Mouse (Mus musculus): ENCODE measurements around the gene Trib3.
"Not testable (repeated sequence)": the region's sequence is repeated elsewhere in the genome, so short reads cannot be mapped to it uniquely, and the experiment has no call there.

The Trib3 gene

DNA sequence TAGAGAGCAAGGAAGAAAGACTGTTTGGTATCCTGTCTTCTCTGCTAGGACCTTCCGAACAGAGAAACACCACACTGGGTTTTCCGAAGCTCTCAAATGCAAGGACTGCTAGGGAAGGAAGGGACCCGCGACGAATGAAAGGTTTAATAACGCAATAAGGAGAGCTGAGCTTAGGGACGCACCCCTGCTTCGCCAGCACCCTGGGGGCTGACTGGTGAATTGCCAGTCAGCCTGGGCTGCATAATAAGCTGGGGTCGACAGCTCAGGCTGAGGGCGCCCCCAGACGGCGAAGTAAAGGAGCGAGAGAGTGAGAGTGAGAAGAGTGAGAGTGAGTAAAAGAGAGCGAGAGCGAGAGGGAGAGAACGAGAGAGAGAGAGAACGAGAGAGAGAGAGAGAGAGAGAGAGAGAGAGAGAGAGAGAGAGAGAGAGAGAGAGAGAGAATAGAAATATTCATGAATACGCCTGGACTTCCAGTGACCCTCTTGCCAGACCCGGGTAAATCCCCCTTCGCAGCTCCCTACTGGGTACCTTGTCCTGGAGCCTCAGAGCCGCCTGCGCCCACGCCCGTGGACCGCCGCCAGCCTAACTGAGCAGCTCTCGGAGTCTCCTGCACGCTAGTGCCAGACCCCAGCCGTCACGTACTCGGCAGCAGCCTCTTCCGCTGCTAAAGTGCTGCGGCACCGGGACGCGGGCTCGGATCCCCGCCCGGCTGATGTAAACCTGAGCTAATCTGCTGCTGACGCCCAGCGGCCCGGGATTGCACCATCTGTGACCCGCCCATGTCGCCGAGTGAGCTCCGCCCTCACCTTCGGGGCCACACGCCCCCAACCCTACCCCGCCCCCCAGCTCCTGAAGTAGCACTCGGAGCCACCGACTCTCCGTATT is at the start of gene Trib3:
Gene Trib3 (minus strand): TSS at position 704 of the 885 bp plus-strand sequence.
- peak; percentile 87 to 93 for DNase-seq (ENCODE audit: inconsistent age in 2 of 2, low spot score in 1 of 2)

GRCm38 (mm10) chr2:152393225-152394017 is 49.6 kb upstream of the Trib3 start:
- DNase-seq (ENCODE audit: inconsistent age in 2 of 2, low spot score in 1 of 2): peak in 1 of 2 experiments; percentile 72

DNA sequence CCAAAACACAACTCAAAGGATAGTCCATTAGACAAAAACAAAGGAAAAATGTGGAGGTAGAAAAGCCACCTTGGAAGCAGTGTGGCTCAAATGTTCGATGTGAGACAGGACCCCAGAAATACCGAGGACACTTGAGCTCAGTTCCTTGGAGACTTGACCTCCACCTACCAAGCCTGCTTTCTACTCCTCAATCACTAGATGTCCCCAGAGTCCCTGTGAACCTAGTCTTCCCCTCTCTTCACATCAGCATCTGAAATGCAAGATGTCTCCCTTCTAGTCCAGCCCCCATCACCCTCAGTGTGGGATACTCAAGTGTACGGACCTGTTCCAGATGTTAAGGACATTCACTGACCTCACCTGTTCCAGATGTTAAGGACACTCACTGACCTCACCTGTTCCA is 49.0 kb upstream of the Trib3 start:
- DNase-seq (ENCODE audit: inconsistent age in 2 of 2, low spot score in 1 of 2): peak in 1 of 2 experiments; percentile 87

GRCm38 (mm10) chr2:152384191-152384590 is 40.4 kb upstream of the Trib3 start:
- no peak for DNase-seq (ENCODE audit: inconsistent age in 2 of 2, low spot score in 1 of 2)

DNA sequence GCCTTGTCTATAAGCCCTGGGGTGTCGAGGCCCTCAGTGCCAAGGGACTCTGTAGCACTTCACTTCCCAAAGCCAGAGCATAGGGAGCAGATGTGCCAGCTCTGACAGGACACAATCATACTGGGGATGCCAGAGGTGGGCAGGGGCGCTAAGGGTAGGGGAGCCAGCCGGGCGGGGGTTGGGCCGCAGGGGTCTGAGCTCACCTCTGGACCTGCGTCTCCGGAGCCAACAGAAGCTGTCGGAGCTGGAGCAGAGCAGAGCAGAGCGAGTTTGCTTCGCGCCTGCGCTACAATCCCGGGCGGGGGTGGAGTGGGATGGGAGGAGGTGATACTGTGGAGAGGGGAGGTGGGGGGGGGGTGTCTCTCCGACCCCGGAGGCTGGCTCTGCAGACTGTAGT is 32.5 kb upstream of the Trib3 start, which contains the start of gene Nrsn2:
Gene Nrsn2 (minus strand): TSS at position 294 of the 397 bp plus-strand sequence.
- DNase-seq (ENCODE audit: inconsistent age in 2 of 2, low spot score in 1 of 2): no peak

DNA sequence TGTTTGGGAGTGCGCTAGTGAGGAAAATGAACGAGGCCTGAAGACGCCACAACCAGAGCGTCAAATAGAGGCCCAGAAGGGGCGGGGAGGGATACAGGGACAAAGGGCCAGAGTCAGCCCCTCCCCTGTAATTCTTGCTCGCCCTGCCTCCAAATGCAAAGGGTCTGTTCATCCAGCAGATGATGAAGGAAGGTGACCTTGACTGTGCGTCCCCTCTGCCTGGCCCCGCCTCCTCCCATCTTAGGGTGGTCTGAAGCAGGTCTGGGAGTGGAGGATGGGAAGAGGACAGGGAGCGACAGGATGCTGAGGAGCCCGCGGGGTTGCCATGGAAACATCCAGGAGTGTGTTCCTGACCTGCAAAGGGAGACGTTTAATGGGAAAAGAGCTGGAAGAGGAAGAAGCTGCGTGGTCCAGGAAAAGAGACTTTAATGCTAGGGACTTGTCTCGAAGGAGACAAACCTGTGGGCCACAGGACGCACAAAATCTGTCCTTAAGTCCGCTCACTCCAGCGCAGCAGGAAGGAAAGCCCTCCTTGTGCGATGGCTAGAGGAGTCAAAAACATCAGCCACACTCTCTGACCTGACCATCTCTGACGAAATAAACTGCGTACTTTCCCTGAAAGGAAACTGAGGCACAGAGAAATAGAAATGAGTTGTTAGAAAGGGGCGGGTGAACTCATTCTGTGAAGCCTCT is 32.0 kb upstream of the Trib3 start:
- no peak for DNase-seq (ENCODE audit: inconsistent age in 2 of 2, low spot score in 1 of 2)

DNA sequence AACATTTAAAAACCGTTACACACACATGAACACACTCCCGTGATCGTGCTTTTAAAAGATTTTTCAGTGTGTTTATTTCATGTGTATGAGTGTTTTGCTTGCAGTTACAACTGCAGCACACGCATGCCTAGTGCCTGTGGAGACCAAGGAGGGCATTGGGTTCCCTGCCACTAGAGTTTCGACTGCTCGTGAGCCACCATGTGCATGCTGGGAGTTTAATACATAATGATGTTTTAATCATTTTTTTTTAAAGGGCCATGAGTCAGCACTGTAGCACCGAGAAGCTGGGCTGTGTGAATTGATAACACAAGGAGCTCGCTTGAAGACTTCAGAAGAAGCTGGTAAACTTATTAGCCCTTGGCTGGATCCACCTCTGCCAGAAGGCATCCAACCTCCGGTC is 29.7 kb upstream of the Trib3 start:
- no peak for DNase-seq (ENCODE audit: inconsistent age in 2 of 2, low spot score in 1 of 2)

DNA sequence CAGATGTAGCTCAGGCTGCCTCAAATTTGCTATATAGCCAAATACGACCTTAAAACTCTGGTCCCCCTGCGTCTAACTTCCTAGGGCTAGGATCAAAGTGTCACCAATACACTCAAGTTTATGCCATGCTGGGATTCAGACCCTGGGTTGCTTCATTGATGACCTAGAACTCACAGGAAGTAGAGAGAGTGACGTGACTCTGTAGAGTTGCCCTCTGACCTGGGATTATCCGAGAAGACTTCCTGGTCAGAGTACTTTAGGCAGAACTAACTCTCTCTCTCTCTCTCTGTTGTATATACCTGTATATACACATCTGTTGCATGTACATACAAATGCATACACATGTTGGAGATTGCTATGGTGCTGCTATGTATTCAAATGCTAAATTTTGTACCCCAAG is 28.8 kb upstream of the Trib3 start:
- no peak for DNase-seq (ENCODE audit: inconsistent age in 2 of 2, low spot score in 1 of 2)

- DNase-seq (ENCODE audit: inconsistent age in 2 of 2, low spot score in 1 of 2): no peak
Observed at GRCm38 (mm10) chr2:152372104-152372503, 28.3 kb upstream of the Trib3 start.

DNA sequence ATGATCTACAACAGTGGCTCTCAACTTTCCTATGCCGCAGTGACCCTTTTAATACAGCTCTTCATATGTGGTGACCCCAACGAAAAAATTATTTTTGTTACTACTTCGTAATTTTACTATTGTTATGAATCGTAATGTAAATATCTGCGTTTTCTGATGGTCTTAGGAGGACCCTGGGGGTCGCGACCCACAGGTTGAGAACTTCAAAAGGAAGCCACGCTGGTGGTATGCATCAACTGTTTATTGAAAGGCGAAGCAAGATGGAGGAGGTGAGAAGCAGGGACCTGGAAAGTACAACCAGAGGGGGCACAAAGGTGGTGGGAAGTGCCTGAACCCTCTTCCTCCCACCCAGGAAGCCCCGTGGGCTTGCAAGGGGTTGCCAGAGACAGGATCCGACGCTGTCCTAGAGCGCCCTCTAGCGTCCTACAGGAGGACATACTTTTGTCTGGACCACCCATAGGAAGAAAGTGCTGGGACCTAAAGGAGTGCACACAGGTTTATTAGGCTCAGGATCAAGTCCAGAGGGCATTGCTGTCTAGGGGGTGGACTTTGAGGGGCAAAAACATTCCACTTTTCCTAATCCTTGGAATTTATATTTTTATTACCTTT is 24.8 kb upstream of the Trib3 start:
- peak in 1 of 2 experiments; percentile 82 for DNase-seq (ENCODE audit: inconsistent age in 2 of 2, low spot score in 1 of 2)

DNA sequence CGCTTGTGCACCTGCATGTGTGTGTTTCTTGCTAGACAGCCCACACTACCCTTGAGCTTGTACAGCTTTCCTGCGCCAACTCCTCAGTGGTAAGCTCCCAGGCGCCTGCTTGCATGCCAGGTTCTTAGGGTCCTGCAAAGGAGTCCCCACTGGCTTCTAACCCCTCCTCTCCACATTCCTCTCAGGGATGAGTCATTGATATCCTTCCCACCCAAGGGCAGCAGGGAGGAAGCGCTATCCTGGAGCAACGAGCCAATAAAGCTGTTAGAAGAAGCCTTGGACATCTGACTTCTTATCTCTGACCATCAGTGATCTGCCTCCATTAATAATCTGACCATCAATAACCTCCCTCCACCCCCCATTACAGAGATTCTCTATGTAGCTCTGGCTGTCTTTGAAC is 24.1 kb upstream of the Trib3 start:
- DNase-seq (ENCODE audit: inconsistent age in 2 of 2, low spot score in 1 of 2): peak; percentile 56 to 79

GRCm38 (mm10) chr2:152363245-152364147 is 19.7 kb upstream of the Trib3 start:
- DNase-seq (ENCODE audit: inconsistent age in 2 of 2, low spot score in 1 of 2): peak; percentile 92 to 97

GRCm38 (mm10) chr2:152361193-152361592 is 17.4 kb upstream of the Trib3 start:
- DNase-seq (ENCODE audit: inconsistent age in 2 of 2, low spot score in 1 of 2): no peak

DNA sequence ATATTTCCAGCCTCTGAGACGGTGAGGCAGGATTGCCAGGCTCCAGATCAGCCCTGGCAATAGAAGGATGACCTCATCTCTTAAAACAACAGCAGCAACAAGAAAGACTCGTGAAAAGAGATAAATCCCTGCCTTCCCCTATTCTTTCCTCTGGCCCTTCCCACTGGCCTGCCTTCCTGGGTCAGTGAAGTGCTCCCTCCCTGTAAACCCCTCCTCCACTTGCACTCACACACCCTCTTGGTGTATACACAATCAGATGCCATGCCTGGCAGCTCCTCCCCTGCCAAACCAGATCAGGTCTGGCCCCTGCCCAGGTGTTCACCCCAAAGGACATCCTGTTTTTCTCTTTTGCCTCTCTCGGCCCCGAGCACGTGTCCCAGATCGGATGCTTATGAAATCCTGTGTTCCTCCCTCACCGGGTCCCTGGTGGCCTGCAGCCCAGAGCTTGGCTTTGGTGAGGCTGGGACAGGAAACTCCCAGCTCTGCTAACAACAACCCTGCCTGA is 16.5 kb upstream of the Trib3 start:
- peak; percentile 72 to 89 for DNase-seq (ENCODE audit: inconsistent age in 2 of 2, low spot score in 1 of 2)

DNA sequence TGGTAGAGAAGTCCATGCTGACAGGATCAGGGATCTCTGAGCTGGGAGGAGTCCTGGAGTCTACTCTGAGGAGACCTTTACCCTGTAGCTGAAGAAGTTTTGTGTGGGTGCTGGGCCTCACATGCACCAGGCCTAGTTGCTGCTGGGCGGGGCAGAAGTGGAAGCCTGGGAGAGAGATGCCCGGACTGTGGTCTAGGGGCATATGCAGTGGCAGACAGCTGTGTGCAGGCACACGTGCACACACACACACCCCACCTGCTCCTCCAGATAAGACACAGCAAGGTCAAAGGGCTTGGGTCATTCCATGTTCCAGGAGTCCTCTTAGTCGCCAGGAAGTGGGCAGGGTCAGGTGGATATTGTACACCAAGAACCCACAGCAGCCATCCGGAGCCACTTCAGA is 15.8 kb upstream of the Trib3 start:
- DNase-seq (ENCODE audit: inconsistent age in 2 of 2, low spot score in 1 of 2): peak in 1 of 2 experiments; percentile 59

GRCm38 (mm10) chr2:152358977-152359376 is 15.1 kb upstream of the Trib3 start:
- DNase-seq (ENCODE audit: inconsistent age in 2 of 2, low spot score in 1 of 2): not testable (repeated sequence)

DNA sequence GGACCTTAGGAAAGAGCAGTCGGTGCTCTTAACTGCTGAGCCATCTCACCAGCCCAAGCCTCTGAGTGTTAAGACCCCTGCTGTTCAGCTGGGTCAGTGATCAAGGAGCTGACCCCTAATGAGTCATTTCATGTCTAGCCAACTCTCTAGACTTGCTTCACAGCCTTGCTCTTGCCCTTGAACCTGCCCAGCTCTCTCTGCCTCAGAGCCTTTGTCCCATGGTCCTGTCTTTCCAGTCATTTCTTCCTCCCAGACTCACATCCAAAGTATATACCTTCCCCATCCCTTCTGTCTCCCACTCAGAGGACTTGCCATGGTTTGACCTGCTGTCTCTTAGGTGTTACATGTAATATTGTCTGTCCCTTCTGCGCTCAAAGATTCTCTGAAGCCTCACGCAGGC is 13.4 kb upstream of the Trib3 start:
- peak in 1 of 2 experiments; percentile 69 for DNase-seq (ENCODE audit: inconsistent age in 2 of 2, low spot score in 1 of 2)

DNA sequence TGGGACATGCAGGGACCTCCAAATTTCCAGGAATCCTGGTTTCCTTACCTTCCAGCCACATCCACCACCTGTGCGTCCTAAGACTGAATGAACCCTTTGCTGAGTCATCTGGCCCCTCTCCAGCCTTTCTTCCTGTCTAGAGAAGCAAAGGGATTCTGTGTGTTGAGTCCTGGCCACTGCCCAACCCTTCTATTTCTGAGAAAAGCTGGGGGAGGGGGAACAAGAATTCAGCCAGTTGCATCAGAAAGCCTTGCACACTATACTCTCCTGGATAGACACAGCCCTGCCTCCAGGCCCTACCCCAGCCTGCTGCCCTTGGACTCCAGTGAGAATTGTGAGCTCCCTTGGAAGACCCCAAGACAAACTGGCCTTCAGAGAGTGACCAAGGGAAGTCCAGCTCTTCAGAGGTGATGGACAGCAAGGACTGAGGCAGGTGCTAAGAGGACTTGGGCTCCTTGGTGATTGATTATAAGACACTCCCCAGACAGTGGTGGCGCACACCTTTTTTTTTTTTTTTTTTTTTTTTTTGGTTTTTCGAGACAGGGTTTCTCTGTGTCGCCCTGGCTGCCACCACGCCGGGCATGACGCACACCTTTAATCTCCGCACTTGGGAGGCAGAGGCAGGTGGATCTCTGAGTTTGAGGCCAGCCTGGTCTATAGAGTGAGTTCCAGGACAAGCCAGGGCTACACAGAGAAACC is 6.2 kb upstream of the Trib3 start:
- DNase-seq (ENCODE audit: inconsistent age in 2 of 2, low spot score in 1 of 2): peak; percentile 68 to 91

DNA sequence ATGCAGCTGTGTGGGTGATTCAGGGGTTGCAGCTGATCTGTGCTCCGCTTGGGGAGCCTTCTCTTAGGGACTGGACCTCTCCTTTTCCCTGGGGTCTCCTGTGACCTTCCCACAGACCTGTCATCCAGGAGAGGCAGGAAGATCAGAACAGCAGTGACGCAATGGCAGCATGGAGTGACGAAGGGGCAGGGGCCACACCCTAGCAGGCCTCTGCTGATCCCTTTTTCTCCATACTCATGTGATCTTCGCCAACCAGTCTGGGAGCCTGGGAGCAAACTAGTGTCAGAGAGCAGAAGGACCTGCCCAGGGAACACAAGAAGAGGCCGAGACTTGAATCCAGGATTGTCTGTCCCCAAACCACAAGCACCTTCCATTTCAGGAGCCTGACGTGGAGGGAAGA is 5.4 kb upstream of the Trib3 start:
- DNase-seq (ENCODE audit: inconsistent age in 2 of 2, low spot score in 1 of 2): no peak

Data from adrenal gland, adult (tissue).